Mouse (Mus musculus): ENCODE data around the gene Dennd1a.

Gene Dennd1a

DNA sequence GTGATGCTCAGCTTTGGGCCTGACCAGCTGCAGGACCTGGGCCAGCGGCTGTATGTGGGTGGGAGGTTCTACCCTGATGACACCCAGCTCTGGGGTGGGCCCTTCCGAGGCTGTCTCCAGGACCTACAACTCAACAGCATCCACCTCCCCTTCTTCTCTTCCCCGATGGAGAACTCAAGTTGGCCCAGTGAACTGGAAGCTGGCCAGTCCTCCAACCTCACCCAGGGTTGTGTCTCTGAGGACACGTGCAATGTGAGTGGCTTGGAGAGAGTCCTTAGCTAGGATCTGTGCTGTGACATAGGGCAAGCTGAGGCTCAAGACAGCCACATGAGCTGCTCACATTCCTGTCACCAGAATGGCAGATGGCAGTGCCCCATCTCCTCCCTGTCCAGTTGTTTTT, 495.9 kb downstream of the Dennd1a start:
- ChIA-PET CTCF (interaction anchor here in 3 of 4 experiments (0.7 to 2.0 kb wide), 8 partner anchors 11 to 20 kb away, joined by 3 to 5 read pairs (median 3); no protein-coding TSS in a partner anchor), POLR2A (interaction anchor here in 3 of 4 experiments (0.6 to 4.0 kb wide), 7 partner anchors 9 to 456 kb away, joined by 3 to 21 read pairs (median 6); partner anchors contain the start of genes Pdcl (in 1 of the 3) and Rc3h2 (in 1 of the 3))

DNA sequence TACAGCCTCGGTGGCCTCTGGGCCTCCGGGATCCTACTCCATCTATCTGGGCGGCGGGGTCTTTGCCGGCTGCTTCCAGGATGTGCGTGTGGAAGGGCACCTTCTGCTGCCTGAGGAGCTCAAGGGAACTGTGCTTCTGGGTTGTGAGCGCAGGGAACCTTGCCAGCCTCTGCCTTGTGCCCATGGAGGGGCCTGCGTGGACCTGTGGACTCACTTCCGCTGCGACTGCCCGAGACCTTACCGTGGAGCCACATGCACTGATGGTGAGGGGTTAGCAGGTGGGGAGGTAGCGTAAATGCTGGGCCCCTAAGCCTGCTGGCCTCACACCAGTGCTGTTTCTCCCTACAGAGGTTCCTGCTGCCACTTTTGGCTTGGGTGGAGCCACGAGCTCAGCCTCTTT, 496.5 kb downstream of the Dennd1a start:
- ChIA-PET POLR2A (interaction anchor here in 2 of 4 experiments (1.3 to 4.0 kb wide), 4 partner anchors 9 to 432 kb away, joined by 4 to 21 read pairs (median 13); partner anchors contain the start of gene Pdcl (in 1 of the 2)), CTCF (interaction anchor here in 2 of 4 experiments (1.0 to 1.3 kb wide), 3 partner anchors 10 to 20 kb away, joined by 3 to 5 read pairs (median 3); no protein-coding TSS in a partner anchor)

DNA sequence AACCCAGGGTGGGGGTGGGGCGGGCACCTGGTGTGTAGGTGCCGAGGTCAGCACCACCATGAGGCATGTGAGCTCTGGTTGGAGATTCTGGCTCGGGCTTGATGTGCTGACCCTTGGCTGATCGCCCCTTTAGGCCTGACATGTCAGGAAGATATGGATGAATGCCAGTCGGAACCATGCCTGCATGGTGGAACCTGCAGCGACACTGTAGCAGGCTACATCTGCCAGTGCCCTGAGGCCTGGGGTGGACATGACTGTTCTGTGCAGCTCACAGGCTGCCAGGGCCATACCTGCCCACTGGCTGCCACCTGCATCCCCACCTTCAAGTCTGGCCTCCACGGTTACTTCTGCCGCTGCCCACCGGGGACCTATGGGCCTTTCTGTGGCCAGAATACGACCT, 497.2 kb downstream of the Dennd1a start:
- POLR2A ChIA-PET = interaction anchor here in 1 of 4 experiments (0.7 to 4.0 kb wide), 3 partner anchors 10 to 121 kb away, joined by 6 to 21 read pairs (median 17); no protein-coding TSS in a partner anchor
- CTCF ChIA-PET = interaction anchor here in 2 of 4 experiments (1.0 to 1.3 kb wide), 2 partner anchors 15 to 19 kb away, joined by 3 to 5 read pairs; no protein-coding TSS in a partner anchor

DNA sequence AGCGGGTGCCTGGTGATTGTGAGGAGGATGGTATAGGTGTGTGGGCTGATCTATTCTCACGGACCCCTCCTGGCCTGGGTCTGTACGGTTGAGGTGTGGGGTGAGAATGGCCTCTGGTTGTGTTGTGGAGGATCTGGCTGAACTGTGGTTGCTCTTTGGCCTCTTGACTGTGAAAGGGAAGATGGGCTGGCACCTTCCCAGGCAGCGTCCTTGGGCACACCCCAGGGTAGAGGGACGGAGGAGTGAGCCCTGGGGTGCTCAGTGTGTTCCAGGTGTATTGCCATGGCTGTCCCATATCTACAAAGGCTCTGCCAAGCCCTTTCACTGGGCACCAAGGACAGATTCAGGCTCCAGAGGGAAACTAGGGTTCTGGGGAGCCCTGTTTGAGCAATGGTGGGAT, 498.2 kb downstream of the Dennd1a start:
- CTCF ChIA-PET = interaction anchor here in 1 of 4 experiments (1.0 kb wide), 1 partner anchor 26 kb away, joined by 3 read pairs; no protein-coding TSS in a partner anchor
- POLR2A ChIA-PET = interaction anchor here in 1 of 4 experiments (0.7 to 4.0 kb wide), 2 partner anchors 12 to 122 kb away, joined by 6 to 21 read pairs; no protein-coding TSS in a partner anchor

DNA sequence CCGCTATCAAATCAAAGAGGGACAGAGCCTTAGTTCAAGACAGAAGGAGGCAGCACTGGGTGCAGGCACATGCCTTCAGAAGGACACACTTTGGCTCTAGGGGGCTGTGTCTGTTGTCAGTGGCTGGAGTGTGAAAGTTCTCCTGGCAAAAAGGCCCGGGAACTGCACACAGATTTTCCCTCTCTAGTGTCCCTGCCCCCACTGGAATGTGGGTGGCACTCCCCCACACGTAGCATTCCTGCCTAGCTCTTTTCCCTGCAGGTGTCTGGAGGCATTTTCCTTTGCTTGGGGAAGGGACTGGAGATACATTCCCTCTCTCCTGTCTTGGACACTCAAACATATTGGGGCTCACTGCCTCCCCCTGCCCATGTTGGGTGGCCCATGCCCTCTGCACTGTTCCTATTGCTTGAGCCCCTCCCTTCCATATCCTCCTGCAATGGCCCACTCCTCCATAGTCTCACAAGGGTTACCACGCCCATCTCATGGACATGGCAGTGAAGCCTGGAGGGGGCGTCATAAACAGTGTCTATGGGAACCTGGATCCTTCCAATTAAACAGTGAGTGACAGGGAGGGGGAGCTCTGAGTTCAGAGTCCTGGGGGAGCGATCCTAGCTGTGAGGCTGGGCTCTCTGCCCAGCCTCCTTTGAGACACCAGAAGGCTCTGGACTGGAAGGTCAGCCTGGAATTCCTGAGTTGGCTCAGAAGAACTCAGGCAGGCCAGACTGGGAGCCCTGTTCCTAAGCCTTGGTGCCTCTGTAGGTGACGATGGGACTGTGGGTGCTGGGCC, 498.8 kb downstream of the Dennd1a start:
- POLR2A ChIA-PET = no interaction called here

DNA sequence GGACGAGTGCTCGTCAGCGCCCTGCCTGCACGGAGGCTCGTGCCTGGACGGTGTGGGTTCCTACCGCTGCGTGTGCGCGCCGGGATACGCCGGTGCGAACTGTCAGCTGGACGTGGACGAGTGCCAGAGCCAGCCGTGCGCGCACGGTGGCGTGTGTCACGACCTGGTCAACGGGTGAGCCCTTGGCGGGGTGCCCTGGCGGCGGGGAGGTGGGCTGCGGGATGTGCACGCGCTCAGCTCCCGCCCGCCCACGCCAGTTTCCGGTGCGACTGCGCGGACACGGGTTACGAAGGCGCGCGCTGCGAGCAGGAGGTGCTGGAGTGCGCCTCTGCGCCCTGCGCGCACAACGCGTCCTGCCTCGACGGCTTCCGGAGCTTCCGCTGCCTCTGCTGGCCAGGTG, 500.7 kb downstream of the Dennd1a start:
- ChIA-PET POLR2A (interaction anchor here in 2 of 4 experiments (0.6 to 1.8 kb wide), 7 partner anchors 8 to 580 kb away, joined by 3 to 6 read pairs (median 4); partner anchors contain the start of genes Rabgap1 (in 1 of the 2), Zbtb26 (in 1 of the 2) and Zbtb6 (in 1 of the 2)), CTCF (interaction anchor here in 3 of 4 experiments (0.6 to 4.0 kb wide), 7 partner anchors 10 to 221 kb away, joined by 3 to 17 read pairs (median 5); partner anchors contain the start of gene Crb2 (in 1 of the 3))

More for the DNA sequence above, 498.8 kb downstream of the Dennd1a start:
- CTCF ChIA-PET = interaction anchor here in 2 of 4 experiments (1.0 to 4.0 kb wide), 3 partner anchors 14 to 27 kb away, joined by 3 to 17 read pairs (median 3); no protein-coding TSS in a partner anchor

DNA sequence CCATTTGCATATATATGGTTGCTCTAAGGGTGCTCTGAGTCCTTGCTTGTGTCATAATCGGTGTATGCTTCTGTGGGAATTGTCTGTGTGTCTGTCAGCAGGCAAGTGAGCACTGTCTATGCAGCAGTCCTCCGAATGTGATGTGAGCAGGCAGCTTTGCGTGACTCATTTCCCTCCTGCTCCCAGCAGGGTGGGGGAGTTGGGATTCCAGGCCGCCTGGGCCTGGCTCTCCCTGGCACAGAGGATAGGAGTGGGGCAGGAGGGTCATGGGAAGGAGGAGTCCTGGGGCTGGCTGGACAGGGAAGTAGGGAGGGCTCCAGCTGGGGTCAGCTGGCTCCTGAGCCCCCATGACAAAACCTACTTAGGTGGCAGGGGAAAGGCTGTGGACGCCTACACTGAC, 502.7 kb downstream of the Dennd1a start:
- POLR2A ChIA-PET = interaction anchor here in 1 of 4 experiments (0.8 to 1.1 kb wide), 3 partner anchors 10 to 50 kb away, joined by 3 to 6 read pairs (median 3); no protein-coding TSS in a partner anchor
- CTCF ChIA-PET = interaction anchor here in 2 of 4 experiments (1.4 to 4.0 kb wide), 2 partner anchors 13 to 18 kb away, joined by 3 to 17 read pairs; no protein-coding TSS in a partner anchor

DNA sequence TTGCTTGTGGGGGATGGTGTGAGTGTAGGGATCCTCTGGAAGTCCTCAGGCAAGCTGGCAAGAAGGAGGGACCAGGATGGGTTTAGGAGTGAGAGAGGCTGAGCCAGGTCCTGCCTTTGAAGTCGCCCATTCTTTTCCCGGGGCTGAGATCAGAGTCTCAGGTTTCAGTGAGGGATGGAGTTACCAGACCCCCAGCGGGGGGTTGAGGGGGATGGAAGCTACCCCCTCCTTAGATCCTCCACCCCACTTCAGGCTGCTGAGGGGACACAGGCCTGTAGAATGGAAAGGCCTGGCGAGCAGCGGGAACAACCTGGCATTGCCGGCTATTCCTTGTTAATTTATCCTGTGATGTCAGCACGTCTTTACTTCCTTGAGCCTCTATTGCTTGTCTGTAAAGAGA, 505.2 kb downstream of the Dennd1a start:
- ChIA-PET POLR2A (interaction anchor here in 2 of 4 experiments (0.6 to 1.4 kb wide), 5 partner anchors 9 to 277 kb away, joined by 3 to 9 read pairs (median 3); partner anchors contain the start of gene Strbp (in 1 of the 2)), CTCF (interaction anchor here in 1 of 4 experiments (1.5 kb wide), 1 partner anchor 11 kb away, joined by 5 read pairs; no protein-coding TSS in a partner anchor)

DNA sequence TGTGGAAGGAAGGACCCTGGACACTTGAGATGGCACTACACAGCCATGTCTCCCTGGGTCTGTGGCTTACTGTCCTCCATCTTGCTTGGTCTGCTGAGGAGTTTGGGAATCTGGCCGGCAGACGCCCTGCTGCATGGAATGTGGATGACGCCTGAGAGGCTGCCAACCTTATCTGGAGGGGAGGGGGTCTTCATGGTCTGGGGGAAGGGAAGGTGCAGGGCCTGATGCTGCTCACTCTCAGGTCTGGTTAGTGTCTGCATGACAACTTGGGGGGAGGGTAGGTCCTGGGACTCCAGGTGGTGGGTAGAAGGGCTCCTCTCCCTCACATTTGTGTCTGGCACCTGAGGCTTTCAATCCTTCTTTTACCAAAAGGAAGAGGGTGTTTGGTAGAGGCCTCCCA, 505.8 kb downstream of the Dennd1a start:
- CTCF ChIA-PET = no interaction called here

DNA sequence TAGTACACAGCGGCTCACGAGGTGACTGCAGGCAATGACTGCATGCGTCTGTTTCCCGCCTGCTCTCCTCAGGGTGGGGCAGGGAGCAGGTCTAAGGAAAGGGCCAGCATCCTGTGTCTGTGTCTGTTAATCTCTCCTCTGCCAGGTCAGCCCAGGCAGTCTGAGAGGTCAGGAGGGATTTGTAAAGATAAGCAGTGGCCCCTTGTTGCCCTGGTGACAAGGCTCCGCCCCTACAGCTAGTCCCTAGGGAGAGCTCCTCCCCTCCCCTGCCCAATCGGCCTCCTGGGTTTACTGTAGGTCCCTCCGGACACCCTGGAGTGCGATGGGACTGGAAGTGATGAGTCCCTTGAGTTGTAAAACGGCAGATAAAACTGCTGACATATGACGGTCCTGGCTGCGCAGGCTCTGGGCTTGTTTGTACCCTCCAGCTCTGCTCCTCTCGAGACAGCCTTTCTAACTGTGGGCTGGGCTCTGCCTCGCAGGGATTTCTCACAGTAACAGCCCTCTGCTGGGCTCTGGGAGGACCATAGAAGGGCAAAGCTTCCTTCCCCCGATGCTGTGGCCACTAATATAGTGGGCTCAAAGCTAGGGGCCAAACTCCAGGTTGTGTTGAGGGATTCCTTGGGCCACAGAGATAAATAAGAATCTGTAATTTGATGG, 506.8 kb downstream of the Dennd1a start:
- POLR2A ChIA-PET = interaction anchor here in 2 of 4 experiments (0.7 to 2.0 kb wide), 17 partner anchors 9 to 421 kb away, joined by 3 to 17 read pairs (median 5); partner anchors contain the start of genes Pdcl (in 1 of the 2), Rabgap1 (in 1 of the 2), Rc3h2 (in 1 of the 2) and Zbtb26 (in 1 of the 2)
- CTCF ChIA-PET = interaction anchor here (0.5 to 1.6 kb wide), 9 partner anchors 9 to 413 kb away, joined by 3 to 15 read pairs (median 4); no protein-coding TSS in a partner anchor

More for the DNA sequence above, 505.8 kb downstream of the Dennd1a start:
- POLR2A ChIA-PET = interaction anchor here in 1 of 4 experiments (1.2 to 1.8 kb wide), 4 partner anchors 10 to 78 kb away, joined by 3 to 17 read pairs (median 6); partner anchors contain the start of gene Strbp

DNA sequence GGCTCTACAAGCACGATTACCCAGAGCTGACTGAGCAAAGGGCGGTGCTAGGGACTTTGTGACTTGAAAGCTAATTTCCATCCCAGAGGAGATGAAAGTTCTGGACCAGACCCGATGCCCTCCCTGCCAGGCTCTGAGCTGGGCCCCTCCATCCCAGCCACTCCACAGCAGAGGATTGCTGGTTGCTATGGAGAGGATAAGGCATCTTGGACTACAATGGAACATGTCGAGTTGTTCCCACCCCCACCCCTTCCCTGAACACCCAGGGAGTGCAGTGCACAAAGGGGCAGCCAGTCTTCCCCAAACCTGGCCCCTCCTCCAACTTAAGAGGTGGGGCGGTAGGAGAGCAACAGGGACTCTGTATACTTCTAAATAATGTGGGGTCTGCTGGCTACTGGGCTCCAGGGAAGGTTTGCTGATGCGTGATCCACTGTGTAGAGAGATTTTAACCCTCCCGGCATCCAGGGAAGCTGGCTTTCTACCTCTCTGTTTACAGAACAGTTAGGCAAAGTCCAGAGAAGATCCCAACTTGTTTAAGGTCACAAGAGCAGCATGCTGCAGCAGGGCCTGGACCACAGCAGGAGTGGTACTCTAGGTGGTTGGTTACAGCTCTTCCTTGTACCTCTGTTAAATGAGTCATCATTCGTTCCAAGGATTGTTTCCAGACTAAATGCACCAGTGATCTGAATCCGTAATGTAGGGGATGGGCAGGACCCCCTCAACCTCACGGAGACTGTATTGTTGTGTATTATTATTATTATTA, 509.1 kb downstream of the Dennd1a start:
- ChIA-PET POLR2A (interaction anchor here in 1 of 4 experiments (0.9 to 1.6 kb wide), 2 partner anchors 9 to 21 kb away, joined by 4 to 5 read pairs; no protein-coding TSS in a partner anchor), CTCF (interaction anchor here in 2 of 4 experiments (1.2 to 9.0 kb wide), 2 partner anchors 24 kb away, joined by 3 to 79 read pairs; no protein-coding TSS in a partner anchor)

DNA sequence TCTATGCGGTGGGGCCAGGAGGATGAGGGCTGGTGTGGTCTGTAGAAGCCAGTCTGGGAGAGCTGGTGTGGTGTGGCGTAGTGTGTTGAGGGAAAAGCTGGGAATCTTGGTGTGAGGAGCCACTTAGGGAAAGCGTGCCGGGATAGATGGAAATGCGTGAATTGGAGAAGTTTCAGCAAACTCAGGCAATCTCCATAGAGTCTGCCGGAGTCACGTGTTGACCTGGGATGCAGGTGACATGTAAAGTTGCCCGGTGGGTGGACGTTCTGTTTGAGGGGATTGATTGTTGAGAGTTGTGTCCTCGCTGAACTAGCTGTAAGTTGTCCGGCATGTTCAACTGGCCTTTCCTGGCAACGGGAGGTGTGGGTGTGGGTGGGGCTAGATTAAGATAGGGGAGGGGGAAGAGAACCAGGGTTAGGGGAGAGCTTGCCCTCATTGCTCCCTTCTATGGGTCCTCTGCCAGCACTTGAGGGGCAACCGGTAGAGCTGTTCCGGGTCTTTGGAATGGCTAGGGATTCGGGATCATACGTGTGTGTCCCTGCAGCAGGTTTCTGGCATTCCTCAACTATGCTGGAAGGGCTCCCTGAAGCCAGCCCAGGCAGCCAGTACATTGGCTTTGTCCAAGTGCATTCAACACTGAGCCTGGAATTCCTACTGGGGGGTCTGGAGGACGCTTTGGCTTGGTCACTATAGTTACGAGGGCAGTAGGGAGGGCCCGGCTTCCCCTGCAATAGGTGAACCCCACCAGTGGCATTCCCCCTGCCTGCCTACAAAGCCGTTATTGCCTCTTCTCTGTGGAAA, 510.4 kb downstream of the Dennd1a start:
- POLR2A ChIA-PET = interaction anchor here in 2 of 4 experiments (0.8 to 2.0 kb wide), 7 partner anchors 10 to 418 kb away, joined by 3 to 5 read pairs (median 4); partner anchors contain the start of gene Pdcl (in 1 of the 2)
- CTCF ChIA-PET = interaction anchor here in 2 of 4 experiments (0.7 to 9.0 kb wide), 4 partner anchors 10 to 395 kb away, joined by 3 to 79 read pairs (median 4); no protein-coding TSS in a partner anchor

DNA sequence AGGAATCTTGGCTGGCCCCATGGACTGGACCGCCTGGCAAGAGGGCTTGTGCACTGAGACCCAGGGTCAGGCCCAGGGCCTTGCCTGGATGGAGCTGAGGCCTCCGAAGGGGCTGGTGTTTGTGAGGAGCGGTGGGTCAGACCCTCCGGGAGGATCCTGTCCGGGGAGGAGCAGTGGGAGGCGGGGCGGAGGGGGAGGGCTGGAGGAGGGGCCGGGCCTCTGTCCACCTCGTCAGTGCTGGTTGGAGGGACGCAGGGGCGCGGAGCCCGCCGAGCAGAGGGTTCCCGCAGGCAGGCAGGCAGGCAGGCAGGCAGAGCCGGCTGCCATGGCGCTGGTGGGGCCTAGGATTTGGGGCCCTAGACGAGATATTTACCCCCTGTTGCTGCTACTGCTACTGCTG, 511.2 kb downstream of the Dennd1a start, which contains the start of gene Crb2:
TSS of gene Crb2 (plus strand) at position 234 of the 400 bp plus-strand sequence.
- ChIA-PET CTCF (interaction anchor here (0.5 to 9.0 kb wide), 7 partner anchors 9 to 417 kb away, joined by 5 to 79 read pairs (median 12); partner anchors contain the start of genes Pdcl (in 1 of the 4) and Strbp (in 1 of the 4)), POLR2A (interaction anchor here in 2 of 4 experiments (1.1 to 2.0 kb wide), 6 partner anchors 8 to 417 kb away, joined by 4 to 7 read pairs (median 4); partner anchors contain the start of gene Pdcl (in 1 of the 2))

DNA sequence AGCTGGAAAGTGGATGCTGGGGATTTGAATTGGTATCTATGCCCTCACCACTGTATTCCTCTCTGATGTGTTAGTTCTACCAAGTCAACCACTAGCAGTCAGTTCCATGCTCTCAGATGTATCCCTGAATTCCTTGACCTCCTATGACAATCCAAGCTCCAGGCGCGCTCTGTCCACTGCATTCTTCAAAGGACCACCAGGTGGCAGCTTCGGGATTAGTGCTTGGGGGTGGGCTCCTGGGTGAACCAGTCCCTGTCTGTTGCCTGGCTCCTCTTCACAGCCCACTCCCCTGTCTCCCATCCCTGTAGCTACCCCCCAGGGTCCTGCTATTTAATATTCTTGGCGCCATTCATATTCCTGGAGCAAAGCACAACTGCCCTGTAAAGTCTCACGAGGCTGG, 512.6 kb downstream of the Dennd1a start:
- ChIA-PET POLR2A (interaction anchor here in 2 of 4 experiments (0.7 to 1.9 kb wide), 10 partner anchors 9 to 601 kb away, joined by 3 to 7 read pairs (median 3); partner anchors contain the start of gene Strbp (in 1 of the 2)), CTCF (interaction anchor here (0.5 to 9.0 kb wide), 42 partner anchors 9 to 886 kb away, joined by 3 to 79 read pairs (median 4); partner anchors contain the start of genes Strbp (in 2 of the 4), Pdcl (in 1 of the 4) and Rc3h2 (in 1 of the 4))

DNA sequence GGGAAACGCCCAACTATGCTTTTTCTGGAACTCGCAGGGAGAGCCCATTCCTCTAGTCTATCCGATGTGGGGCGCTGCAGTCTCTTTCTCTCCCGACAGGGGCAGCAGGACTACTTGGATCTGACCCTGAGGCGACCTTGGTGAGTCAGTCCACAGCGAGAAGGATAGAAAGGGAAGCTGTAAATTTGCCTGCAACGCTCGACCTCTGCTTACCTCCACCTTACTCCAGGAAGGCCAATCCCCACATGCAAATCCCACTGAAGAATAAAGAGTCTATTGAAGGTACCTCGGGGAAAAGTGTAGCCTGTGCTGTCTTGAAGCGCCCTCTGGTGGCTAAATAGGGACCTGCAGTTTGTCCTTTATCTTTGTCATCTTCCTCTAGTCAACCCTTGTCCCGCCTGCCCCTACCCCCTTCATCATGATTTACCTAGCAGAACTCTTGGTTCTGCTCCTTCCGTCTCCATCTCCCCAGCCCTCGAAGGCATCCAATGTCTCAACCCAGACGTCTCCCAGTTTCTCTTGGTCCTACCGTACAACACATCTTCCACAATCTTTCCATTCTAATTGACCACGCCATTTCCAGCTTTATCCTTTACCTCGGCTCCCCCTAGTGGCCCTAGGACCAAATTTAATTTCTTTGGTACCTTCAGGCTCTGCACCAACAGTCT, 515.4 kb downstream of the Dennd1a start:
- CTCF ChIA-PET = interaction anchor here (0.5 to 9.0 kb wide), 82 partner anchors 8 to 892 kb away, joined by 3 to 79 read pairs (median 4); partner anchors contain the start of genes Strbp (in 2 of the 4), Gpr21 (in 1 of the 4) and Pdcl (in 1 of the 4)
- POLR2A ChIA-PET = interaction anchor here in 3 of 4 experiments (0.7 to 2.9 kb wide), 17 partner anchors 9 to 413 kb away, joined by 3 to 16 read pairs (median 5); partner anchors contain the start of genes Strbp (in 3 of the 3) and Pdcl (in 1 of the 3)
